Mouse (Mus musculus) liver, embryonic 14.5 days (tissue): ENCODE data around the gene Ttll8.

ENCODE experiments used
- CTCF ChIP-seq: IDR thresholded peaks from 2 replicates; pipeline ENCODE4 v1.5.1; 2016; ENCODE audit warnings: antibody characterized with exemption, low read depth, control low read depth
- EP300 ChIP-seq: IDR thresholded peaks from 2 replicates; pipeline ENCODE4 v1.6.1; 2016; ENCODE audit warnings: antibody characterized with exemption, low read depth

- no peak for TF ChIP-seq CTCF
- TF ChIP-seq EP300: no peak
Measured at GRCm38 (mm10) chr15:88866934-88867356, 87.3 kb downstream of the Ttll8 start.
